Mouse (Mus musculus) left cerebral cortex, adult 8-10 months (tissue): ENCODE measurements around the gene Gm5065. TPM values are rescaled to one million over a fixed set of nuclear protein-coding genes. Genes with fewer than 3 reads are reported as not detected.

ENCODE experiments used
- DNase-seq, 2 experiments: peaks; one replicate each; pipeline ENCODE4 v3.0.0; 2022; ENCODE audit warnings: low spot score in 2 of 2
- total RNA-seq, 4 experiments: library from RNA; stranded (reverse); gene quantifications; 2 replicates each; pipeline ENCODE4 v1.2.4; 2022

Gm5065 gene
- not detected for total RNA-seq

- no peak for DNase-seq
These were observed at the start of gene Gm5065 for GRCm38 (mm10) chr7:5350237-5350636. Gm5065 (plus strand) TSS chr7:5350537.

GRCm38 (mm10) chr7:5327511-5327910 is 22.8 kb upstream of the Gm5065 start:
- DNase-seq: no peak

GRCm38 (mm10) chr7:5350935-5351334 is 598 bp downstream of the Gm5065 start, which contains the start of gene Nlrp2:
Nlrp2 (minus strand) TSS chr7:5351035.
- DNase-seq: no peak

- DNase-seq: no peak
These were observed 13.3 kb downstream of the Gm5065 start for GRCm38 (mm10) chr7:5363599-5363998.

GRCm38 (mm10) chr7:5366724-5367123 is 16.4 kb downstream of the Gm5065 start:
- DNase-seq: no peak

- DNase-seq: no peak
These were observed 55.9 kb downstream of the Gm5065 start for GRCm38 (mm10) chr7:5406201-5406600.

Other genes with a start within 250 kb of the Gm5065 start
- not detected for gene Rfpl4, start 233.6 kb upstream of the Gm5065 start, total RNA-seq
- under 1 TPM in 3 of 4 experiments, not detected in 1; 0.34 to 0.51 (median 0.36) TPM for gene Rasl2-9, start 224.6 kb upstream of the Gm5065 start, total RNA-seq
- not detected for gene Vmn1r55, start 200.9 kb upstream of the Gm5065 start, total RNA-seq
- gene Vmn1r56, start 153.8 kb upstream of the Gm5065 start, total RNA-seq: not detected
- not detected for gene Vmn1r57, start 132.0 kb upstream of the Gm5065 start, total RNA-seq
- not detected for gene Nlrp2, start 498 bp downstream of the Gm5065 start, total RNA-seq
- gene Vmn1r58, start 62.9 kb downstream of the Gm5065 start, total RNA-seq: under 1 TPM in 1 of 4 experiments, not detected in 3; 0.08 TPM
- gene Vmn1r59, start 106.2 kb downstream of the Gm5065 start, total RNA-seq: not detected
- gene Vmn2r28, start 143.4 kb downstream of the Gm5065 start, total RNA-seq: not detected
- not detected for gene Vmn1r60, start 196.8 kb downstream of the Gm5065 start, total RNA-seq